Mouse (Mus musculus): ENCODE results near the gene Cemip2. TPM values are rescaled to one million over a fixed set of nuclear protein-coding genes. Genes with fewer than 3 reads are reported as not detected.
A peak's percentile ranks its signal among the peaks of the same experiment; 100 is the strongest.

Gene Cemip2
- total and polyA plus RNA-seq, 3 experiments: 2.5 to 10.9 (median 7.7) TPM

DNA sequence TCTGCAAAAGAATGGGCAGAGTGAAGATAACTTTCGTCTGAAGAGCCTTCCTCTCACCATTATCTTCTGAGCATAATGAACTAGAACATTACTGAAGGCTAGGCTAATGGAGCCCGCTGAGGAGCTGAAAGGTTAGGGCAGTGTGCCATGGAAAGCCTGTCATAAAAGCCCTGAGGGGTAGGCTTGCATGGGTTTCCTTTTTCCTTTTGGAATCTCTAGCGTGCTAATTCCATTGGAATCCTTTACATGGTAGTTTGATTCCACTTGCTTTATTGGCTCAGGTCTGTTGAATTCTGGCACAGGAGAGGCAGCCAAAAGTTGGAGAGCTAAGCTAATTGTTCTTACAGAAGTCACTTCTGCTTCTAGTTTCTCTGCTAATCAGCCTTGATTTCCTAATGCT lies 20.6 kb downstream of the Cemip2 start:
- H3K27me3 ChIP-seq (ENCODE audit: insufficient read depth, low read length): no peaks in the 10 kb centered on the region
- no peak overlapping the region for H3K4me3 ChIP-seq (ENCODE audit: low read depth, low read length)
- H3K4me1 ChIP-seq (ENCODE audit: insufficient read depth, low read depth, low read length): peaks cover 41% of the 10 kb centered on the region
- H3K9me3 ChIP-seq (replicated peaks): no peaks in the 10 kb centered on the region
- TF ChIP-seq TAL1 (conservative IDR thresholded peaks at IDR 0.05; ENCODE audit: low read depth, low read length): no peak
- no peak for TF ChIP-seq CTCF (IDR thresholded peaks at IDR 0.05; ENCODE audit: low read depth, low read length)
- no peak for TF ChIP-seq GATA2 (IDR thresholded peaks at IDR 0.05; ENCODE audit: borderline replicate concordance, low read depth, low read length)
- no peak for TF ChIP-seq GATA1 (IDR thresholded peaks at IDR 0.05; ENCODE audit: borderline replicate concordance, low read length)
- no peak for TF ChIP-seq POLR2AphosphoS5 (IDR thresholded peaks at IDR 0.05; ENCODE audit: insufficient replicate concordance, low read depth, low read length)
- no peak for ATAC-seq (ENCODE audit: extremely low read depth, insufficient number of reproducible peaks, low FRiP score, poor library complexity, severe bottlenecking)
- no peak for DNase-seq (ENCODE audit: low spot score)
- H3K36me3 ChIP-seq (replicated peaks): peaks cover 45% of the 10 kb centered on the region

DNA sequence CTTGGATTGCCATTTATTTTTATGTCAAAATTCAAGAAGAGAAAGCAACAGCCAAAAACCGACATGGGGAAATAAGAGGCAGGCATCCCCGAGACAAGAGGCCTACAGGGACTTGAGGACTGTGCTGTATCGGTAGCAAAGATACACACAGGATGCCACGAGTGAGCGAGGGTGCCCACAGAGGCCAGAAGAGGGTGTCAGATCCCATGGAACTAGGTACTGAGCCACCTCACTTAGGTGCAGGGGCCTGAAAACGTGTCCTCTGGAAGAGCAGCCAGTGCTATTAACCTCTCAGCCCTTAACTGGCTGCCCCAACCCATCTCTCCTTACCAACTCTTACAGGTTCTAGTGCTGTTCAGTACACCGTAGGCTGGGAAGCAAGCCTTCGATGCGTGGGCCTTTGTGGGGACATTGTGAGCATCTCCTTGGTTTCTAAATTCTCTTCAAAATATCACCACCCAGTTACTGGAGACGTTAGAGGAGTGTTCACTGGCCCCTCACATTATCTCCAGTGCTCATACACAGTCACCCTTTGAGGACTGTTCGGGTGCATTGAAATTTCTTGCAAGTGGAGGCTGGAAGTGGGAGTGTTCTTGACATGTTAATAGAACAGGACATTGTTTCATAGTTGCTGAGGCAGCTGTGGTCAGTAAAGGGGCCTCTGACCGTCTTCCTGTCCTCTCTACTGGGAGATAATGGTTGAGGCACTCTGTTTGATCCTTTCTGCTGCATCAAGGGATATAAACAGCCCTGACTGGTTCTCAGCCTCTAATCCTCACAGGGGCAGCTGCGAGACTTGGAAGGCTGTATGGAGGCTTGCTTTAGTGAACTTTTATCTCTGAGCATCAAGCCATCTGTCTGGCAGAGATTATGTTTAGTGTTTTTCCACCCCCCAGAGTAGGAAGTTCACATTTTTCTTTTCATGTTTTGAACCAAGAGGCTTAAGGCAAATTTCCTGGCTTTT lies 21.6 kb downstream of the Cemip2 start:
- ATAC-seq (ENCODE audit: extremely low read depth, insufficient number of reproducible peaks, low FRiP score, poor library complexity, severe bottlenecking): peak; percentile 81
- TF ChIP-seq GATA2 (IDR thresholded peaks at IDR 0.05; ENCODE audit: borderline replicate concordance, low read depth, low read length) (no peak), POLR2AphosphoS5 (IDR thresholded peaks at IDR 0.05; ENCODE audit: insufficient replicate concordance, low read depth, low read length) (no peak), TAL1 (conservative IDR thresholded peaks at IDR 0.05; ENCODE audit: low read depth, low read length) (peak; percentile 64), GATA1 (IDR thresholded peaks at IDR 0.05; ENCODE audit: borderline replicate concordance, low read length) (no peak), CTCF (IDR thresholded peaks at IDR 0.05; ENCODE audit: low read depth, low read length) (no peak)

DNA sequence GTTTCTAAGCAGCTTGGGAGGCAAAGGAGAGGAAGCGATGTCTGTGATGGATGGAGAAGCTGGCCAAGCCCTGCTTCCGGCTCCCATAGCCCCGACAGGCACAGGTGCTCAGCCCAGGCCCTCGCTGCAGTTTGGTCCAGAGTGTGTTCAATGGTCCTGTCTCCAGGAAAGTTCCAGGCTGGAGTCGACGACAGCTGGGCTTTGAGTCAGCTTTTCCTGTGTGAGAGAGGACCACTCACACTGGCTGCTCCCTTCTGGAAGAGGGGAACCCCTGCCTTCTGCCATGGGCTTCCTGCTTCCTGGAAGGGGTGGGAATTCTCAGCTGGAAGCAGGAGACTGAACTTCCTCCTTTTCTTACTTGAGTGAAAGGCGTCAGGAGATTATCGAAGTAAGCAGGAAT lies 26.3 kb downstream of the Cemip2 start:
- H3K9me3 ChIP-seq (replicated peaks): no peaks in the 10 kb centered on the region
- peaks cover 62% of the 10 kb centered on the region for H3K36me3 ChIP-seq (replicated peaks)
- H3K4me3 ChIP-seq (ENCODE audit: low read depth, low read length): no peak overlapping the region
- ATAC-seq (ENCODE audit: extremely low read depth, insufficient number of reproducible peaks, low FRiP score, poor library complexity, severe bottlenecking) (no peak), DNase-seq (ENCODE audit: low spot score) (no peak)
- H3K4me1 ChIP-seq (ENCODE audit: insufficient read depth, low read depth, low read length): peaks cover 22% of the 10 kb centered on the region
- TF ChIP-seq POLR2AphosphoS5 (IDR thresholded peaks at IDR 0.05; ENCODE audit: insufficient replicate concordance, low read depth, low read length) (no peak), TAL1 (conservative IDR thresholded peaks at IDR 0.05; ENCODE audit: low read depth, low read length) (no peak), CTCF (IDR thresholded peaks at IDR 0.05; ENCODE audit: low read depth, low read length) (no peak), GATA1 (IDR thresholded peaks at IDR 0.05; ENCODE audit: borderline replicate concordance, low read length) (no peak), GATA2 (IDR thresholded peaks at IDR 0.05; ENCODE audit: borderline replicate concordance, low read depth, low read length) (no peak)
- H3K27me3 ChIP-seq (ENCODE audit: insufficient read depth, low read length): no peaks in the 10 kb centered on the region

More for the DNA sequence above, 21.6 kb downstream of the Cemip2 start:
- peaks cover 41% of the 10 kb centered on the region for H3K4me1 ChIP-seq (ENCODE audit: insufficient read depth, low read depth, low read length)
- H3K9me3 ChIP-seq (replicated peaks): no peaks in the 10 kb centered on the region
- peaks cover 49% of the 10 kb centered on the region for H3K36me3 ChIP-seq (replicated peaks)
- H3K4me3 ChIP-seq (ENCODE audit: low read depth, low read length): peak overlapping the region; percentile 52; the same call in 1 of the 2 replicates
- no peaks in the 10 kb centered on the region for H3K27me3 ChIP-seq (ENCODE audit: insufficient read depth, low read length)
- DNase-seq (ENCODE audit: low spot score): peak; percentile 53

DNA sequence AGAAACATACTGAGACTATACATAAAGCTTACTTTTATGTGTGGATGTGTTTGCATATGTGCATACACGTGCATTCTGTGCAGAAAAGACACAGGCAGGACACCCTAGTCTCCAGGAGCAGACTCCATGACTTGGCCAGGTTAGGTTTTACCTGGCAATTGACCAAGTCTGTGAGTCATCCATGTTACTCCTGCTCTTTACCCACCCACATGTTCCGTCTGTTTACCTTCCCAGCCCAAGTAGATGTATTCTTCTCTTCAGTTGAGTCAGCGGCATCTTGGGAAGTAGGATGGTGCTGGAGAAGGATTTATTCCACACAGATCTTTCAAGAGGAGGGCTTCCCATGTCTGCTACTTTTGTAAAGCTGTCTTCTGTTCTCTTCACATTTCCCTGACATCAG lies 27.2 kb downstream of the Cemip2 start:
- Histone ChIP-seq H3K36me3 (replicated peaks) (peaks cover 62% of the 10 kb centered on the region), H3K9me3 (replicated peaks) (no peaks in the 10 kb centered on the region), H3K27me3 (ENCODE audit: insufficient read depth, low read length) (no peaks in the 10 kb centered on the region), H3K4me3 (ENCODE audit: low read depth, low read length) (no peak overlapping the region), H3K4me1 (ENCODE audit: insufficient read depth, low read depth, low read length) (peaks cover 16% of the 10 kb centered on the region)
- DNase-seq (ENCODE audit: low spot score): no peak
- no peak for TF ChIP-seq POLR2AphosphoS5 (IDR thresholded peaks at IDR 0.05; ENCODE audit: insufficient replicate concordance, low read depth, low read length)
- no peak for TF ChIP-seq CTCF (IDR thresholded peaks at IDR 0.05; ENCODE audit: low read depth, low read length)
- no peak for TF ChIP-seq GATA2 (IDR thresholded peaks at IDR 0.05; ENCODE audit: borderline replicate concordance, low read depth, low read length)
- no peak for TF ChIP-seq TAL1 (conservative IDR thresholded peaks at IDR 0.05; ENCODE audit: low read depth, low read length)
- TF ChIP-seq GATA1 (IDR thresholded peaks at IDR 0.05; ENCODE audit: borderline replicate concordance, low read length): no peak
- no peak for ATAC-seq (ENCODE audit: extremely low read depth, insufficient number of reproducible peaks, low FRiP score, poor library complexity, severe bottlenecking)

DNA sequence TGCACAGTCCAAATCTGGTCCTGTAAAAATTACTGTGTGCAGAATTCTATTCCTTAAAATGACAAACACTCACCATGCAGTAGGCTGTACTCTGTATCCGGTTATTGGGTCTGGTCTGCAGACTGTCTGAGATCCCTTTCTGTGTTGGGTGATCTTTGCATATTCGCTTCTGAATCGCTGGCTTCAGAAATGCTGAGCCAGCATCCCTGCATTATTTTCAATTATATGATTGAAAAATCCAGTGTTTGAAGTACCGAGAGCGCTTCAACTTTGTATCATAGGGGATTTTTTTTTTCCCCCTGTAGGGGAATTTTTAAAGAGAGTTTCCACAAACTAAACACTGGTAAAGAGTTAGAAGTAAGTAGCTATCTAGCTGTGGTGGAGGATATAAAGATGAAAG lies 32.0 kb downstream of the Cemip2 start:
- Histone ChIP-seq H3K4me3 (ENCODE audit: low read depth, low read length) (no peak overlapping the region), H3K4me1 (ENCODE audit: insufficient read depth, low read depth, low read length) (no peaks in the 10 kb centered on the region), H3K36me3 (replicated peaks) (peaks cover 65% of the 10 kb centered on the region), H3K9me3 (replicated peaks) (no peaks in the 10 kb centered on the region), H3K27me3 (ENCODE audit: insufficient read depth, low read length) (no peaks in the 10 kb centered on the region)
- TF ChIP-seq POLR2AphosphoS5 (IDR thresholded peaks at IDR 0.05; ENCODE audit: insufficient replicate concordance, low read depth, low read length) (no peak), GATA2 (IDR thresholded peaks at IDR 0.05; ENCODE audit: borderline replicate concordance, low read depth, low read length) (no peak), TAL1 (conservative IDR thresholded peaks at IDR 0.05; ENCODE audit: low read depth, low read length) (no peak), GATA1 (IDR thresholded peaks at IDR 0.05; ENCODE audit: borderline replicate concordance, low read length) (no peak), CTCF (IDR thresholded peaks at IDR 0.05; ENCODE audit: low read depth, low read length) (no peak)
- DNase-seq (ENCODE audit: low spot score) (no peak), ATAC-seq (ENCODE audit: extremely low read depth, insufficient number of reproducible peaks, low FRiP score, poor library complexity, severe bottlenecking) (no peak)

DNA sequence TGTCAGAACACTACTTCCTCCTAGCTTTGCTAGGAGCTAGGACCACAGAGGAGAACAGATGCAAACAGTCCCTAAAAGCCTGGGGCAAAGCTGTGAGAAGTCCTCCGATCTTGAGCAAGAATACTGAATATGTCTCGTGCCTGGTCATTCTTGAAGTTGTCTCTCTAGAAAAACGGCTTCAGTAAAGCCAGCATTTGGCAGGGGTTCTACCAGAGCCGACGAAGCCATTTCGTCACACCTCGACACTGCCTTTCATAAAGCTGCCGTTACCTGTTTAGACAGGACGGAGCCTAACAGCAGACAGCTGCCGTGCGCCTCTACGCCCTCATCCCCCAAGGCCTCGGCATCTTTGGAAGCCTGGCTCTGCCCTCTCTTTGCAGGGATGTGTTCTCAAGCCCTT lies 35.4 kb downstream of the Cemip2 start:
- H3K4me1 ChIP-seq (ENCODE audit: insufficient read depth, low read depth, low read length): no peaks in the 10 kb centered on the region
- peaks cover 67% of the 10 kb centered on the region for H3K36me3 ChIP-seq (replicated peaks)
- H3K9me3 ChIP-seq (replicated peaks): no peaks in the 10 kb centered on the region
- no peak for DNase-seq (ENCODE audit: low spot score)
- H3K27me3 ChIP-seq (ENCODE audit: insufficient read depth, low read length): no peaks in the 10 kb centered on the region
- no peak overlapping the region for H3K4me3 ChIP-seq (ENCODE audit: low read depth, low read length)
- no peak for ATAC-seq (ENCODE audit: extremely low read depth, insufficient number of reproducible peaks, low FRiP score, poor library complexity, severe bottlenecking)
- no peak for TF ChIP-seq GATA2 (IDR thresholded peaks at IDR 0.05; ENCODE audit: borderline replicate concordance, low read depth, low read length)
- no peak for TF ChIP-seq CTCF (IDR thresholded peaks at IDR 0.05; ENCODE audit: low read depth, low read length)
- no peak for TF ChIP-seq GATA1 (IDR thresholded peaks at IDR 0.05; ENCODE audit: borderline replicate concordance, low read length)
- TF ChIP-seq POLR2AphosphoS5 (IDR thresholded peaks at IDR 0.05; ENCODE audit: insufficient replicate concordance, low read depth, low read length): no peak
- no peak for TF ChIP-seq TAL1 (conservative IDR thresholded peaks at IDR 0.05; ENCODE audit: low read depth, low read length)
